Mouse (Mus musculus) gastrocnemius, adult 18-20 months (tissue): Measurements from ENCODE around the gene Serpinf1. TPM values are rescaled to one million over a fixed set of nuclear protein-coding genes. Genes with fewer than 3 reads are reported as not detected.
"Not testable (repeated sequence)": the region's sequence is repeated elsewhere in the genome, so short reads cannot be mapped to it uniquely, and the experiment has no call there.

ENCODE experiments used
- DNase-seq: peaks from one replicate; pipeline ENCODE4 v3.0.0; 2021; ENCODE audit warnings: low spot score
- total RNA-seq, 2 experiments: library from RNA; stranded (reverse); gene quantifications; 2 replicates each; pipeline ENCODE4 v1.2.3; 2021

Serpinf1 gene
- total RNA-seq, 2 experiments from 2014 or later: 50.2 to 64.1 TPM

DNA sequence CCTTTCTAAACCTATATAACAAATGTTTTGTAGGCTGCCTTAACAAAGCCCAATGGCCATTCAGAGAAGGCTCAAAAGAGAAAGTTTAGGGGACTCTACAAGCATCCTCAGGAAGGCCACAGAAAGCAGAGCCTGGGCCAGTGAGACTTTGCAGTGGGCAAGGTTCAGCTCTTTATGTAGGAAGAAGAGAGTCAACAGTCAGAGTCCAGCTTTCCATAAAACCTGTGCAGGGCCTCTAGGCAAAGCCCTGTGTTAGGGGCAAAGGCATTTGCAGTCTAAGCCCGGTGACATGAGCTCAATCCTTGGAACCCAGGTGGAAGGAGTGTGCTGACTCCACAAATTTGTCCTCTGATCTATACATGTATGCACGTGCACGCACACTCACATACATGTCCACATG, 2.0 kb upstream of the Serpinf1 start:
- DNase-seq: no peak

DNA sequence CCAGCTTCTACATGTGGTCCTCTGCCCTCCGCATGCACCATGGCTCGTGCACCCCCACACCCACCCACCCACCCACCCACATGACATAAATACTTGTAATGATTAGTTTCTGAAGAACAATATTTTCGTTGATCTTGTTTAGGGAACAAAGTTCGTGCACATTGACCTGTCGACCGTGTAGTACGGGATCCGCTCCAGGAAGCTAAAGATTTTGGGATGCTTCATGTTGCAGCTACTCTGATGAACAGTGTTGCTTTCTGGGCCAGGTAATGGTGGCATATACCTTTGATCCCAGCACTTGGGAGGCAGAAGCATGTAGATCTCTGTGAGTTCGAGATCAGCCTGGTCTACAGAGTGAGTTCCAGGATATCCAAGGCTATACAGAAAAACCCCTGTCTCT, 1.5 kb upstream of the Serpinf1 start:
- no peak for DNase-seq

GRCm38 (mm10) chr11:75423091-75423490, 590 bp upstream of the Serpinf1 start:
- DNase-seq: no peak

- peak; percentile 48 for DNase-seq
These were observed 1.0 kb downstream of the Serpinf1 start for GRCm38 (mm10) chr11:75421375-75422012.

DNA sequence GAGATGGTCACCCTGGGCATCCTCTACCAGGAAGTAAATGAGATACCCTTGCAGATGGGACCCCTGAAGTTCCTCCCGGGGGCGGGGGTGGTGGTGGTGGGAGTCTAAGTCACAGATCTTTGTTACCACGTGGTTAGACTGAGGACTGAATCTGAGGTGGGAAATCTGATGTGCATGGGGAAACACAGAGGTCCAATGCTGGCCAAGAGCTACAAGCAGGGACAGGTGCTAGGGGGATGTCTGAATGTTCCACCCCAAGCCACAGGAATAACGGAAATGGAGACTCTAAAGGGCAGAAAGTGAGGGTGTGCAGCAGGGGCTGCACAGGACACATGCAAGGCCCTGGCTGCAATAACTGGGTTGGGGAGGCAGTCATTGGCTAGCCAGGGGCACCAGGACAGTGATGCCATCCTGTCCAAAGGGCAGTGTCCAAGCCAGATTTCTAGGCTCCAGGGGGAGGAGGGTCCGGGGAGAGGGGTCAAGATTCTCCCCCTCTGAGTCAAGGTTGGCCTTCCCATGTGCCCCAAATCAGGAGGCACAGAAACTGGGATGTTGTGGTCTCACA, 1.6 kb downstream of the Serpinf1 start:
- no peak for DNase-seq

DNA sequence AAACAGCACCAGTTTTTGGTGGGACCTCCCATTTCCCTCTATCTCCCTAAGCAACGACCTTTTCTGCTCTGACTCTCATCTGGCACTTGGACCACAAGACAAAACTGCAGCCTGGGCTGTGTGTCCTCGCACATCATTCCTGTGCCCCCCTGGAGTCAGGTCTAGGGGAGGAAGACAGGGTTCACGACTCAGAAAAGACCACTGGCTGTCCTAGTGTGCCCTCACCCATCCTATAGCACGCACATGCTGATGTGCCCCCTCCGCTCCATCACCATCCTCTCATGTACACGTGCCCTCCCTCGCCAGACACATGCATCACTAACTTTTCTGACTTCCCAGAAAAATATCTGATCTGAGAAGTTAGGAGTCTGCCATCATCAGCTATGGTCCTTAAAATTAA, 2.5 kb downstream of the Serpinf1 start:
- no peak for DNase-seq

GRCm38 (mm10) chr11:75415994-75416393, 6.5 kb downstream of the Serpinf1 start:
- no peak for DNase-seq

GRCm38 (mm10) chr11:75415096-75415495, 7.4 kb downstream of the Serpinf1 start:
- DNase-seq: no peak

DNA sequence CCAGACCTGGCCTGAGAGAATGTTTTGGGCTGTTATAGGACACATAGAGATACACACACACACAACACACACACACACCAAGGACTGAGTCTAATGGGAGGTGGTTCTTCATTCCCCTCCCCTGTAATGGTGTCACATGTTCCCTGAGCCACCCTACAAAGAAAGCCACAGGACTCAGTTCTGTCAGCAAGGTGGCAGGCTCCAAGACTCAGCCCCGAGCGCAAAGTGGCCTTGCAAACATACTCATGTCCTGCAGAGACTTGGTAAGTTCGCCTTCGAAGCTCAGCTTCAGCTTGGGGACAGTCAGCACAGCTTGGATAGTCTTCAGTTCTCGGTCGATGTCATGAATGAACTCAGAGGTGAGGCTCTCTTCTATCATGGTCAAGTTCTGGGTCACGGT, 11.9 kb downstream of the Serpinf1 start:
- no peak for DNase-seq

GRCm38 (mm10) chr11:75409679-75410575, 12.6 kb downstream of the Serpinf1 start:
- no peak for DNase-seq

GRCm38 (mm10) chr11:75406865-75407264, 15.6 kb downstream of the Serpinf1 start:
- DNase-seq: peak; percentile 50

GRCm38 (mm10) chr11:75406104-75406503, 16.4 kb downstream of the Serpinf1 start:
- no peak for DNase-seq

DNA sequence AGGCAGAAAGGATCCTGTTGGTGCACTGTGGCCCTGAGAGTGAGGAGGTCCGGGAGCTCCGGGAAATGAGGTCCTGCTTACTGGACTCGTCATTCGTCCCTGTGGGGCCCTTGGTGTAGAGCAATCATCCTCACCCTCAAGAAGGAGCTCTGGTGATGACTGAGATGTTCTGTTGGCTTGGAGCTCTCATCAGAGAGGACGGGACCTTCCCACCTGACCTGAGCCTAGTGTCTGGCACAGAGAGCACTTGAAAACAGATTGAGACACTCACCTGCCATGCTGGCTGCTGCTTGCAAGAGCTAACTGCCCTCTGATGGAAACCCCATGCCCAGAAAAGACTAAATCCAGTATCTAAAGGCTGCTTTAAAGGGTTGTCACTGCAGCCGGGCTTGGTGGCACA, 17.7 kb downstream of the Serpinf1 start:
- DNase-seq: no peak

- peak; percentile 64 for DNase-seq
These were observed 19.0 kb downstream of the Serpinf1 start for GRCm38 (mm10) chr11:75403301-75404052.

DNA sequence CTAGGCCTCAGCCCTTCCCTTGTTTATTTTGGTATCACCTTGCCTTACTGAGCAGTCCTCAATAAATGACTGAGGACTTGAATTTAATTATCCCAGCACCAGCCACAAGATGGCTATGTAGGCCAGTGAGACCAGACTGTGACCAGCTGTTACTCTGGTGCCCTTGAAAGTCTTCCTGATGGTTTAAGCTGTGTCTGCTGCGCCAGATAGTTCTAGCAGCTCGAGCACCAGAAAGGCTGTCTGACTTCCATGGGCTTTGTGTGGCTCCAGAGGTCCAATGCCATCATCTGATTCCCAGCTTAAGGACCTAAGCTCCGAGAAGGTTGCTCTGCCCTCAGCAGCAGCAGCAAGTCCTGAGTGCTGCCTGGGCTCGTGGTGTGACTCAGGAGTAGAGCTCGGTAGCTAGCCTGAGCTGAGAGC, 20.2 kb downstream of the Serpinf1 start:
- DNase-seq: peak; percentile 76

DNA sequence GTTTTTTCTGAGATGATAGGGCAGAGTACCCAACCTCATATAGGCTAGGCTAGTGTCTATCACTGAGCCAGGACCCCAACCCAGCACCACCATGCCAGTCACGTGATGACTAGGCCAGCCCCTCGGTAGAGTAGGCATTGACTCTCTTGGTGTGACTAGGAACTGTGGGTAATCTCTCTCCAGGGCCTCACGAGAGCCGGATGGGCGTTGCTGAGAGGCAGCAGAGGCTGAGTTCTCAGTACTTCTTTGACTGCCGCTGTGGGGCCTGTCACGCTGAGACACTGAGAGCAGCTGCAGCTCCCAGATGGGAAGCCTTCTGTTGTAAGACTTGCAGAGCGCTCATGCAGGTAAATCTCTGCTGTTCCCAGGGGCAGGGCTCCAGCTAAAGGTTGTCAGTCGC, 22.4 kb downstream of the Serpinf1 start:
- no peak for DNase-seq

- no peak for DNase-seq
These were observed 23.1 kb downstream of the Serpinf1 start for GRCm38 (mm10) chr11:75399411-75399841.

GRCm38 (mm10) chr11:75397452-75397851, 25.0 kb downstream of the Serpinf1 start:
- no peak for DNase-seq

- no peak for DNase-seq
These were observed 26.9 kb downstream of the Serpinf1 start for GRCm38 (mm10) chr11:75395611-75396010.

GRCm38 (mm10) chr11:75383529-75383928, 39.0 kb downstream of the Serpinf1 start:
- DNase-seq: not testable (repeated sequence)

GRCm38 (mm10) chr11:75378786-75379185, 43.7 kb downstream of the Serpinf1 start:
- DNase-seq: not testable (repeated sequence)

- no peak for DNase-seq
These were observed 45.4 kb downstream of the Serpinf1 start for GRCm38 (mm10) chr11:75377125-75377524.
